Mouse (Mus musculus): ENCODE measurements around the gene Lrwd1. TPM values are rescaled to one million over a fixed set of nuclear protein-coding genes. Genes with fewer than 3 reads are reported as not detected.

Gene Lrwd1
- polyA plus RNA-seq, 1 experiment: 49.1 TPM

DNA sequence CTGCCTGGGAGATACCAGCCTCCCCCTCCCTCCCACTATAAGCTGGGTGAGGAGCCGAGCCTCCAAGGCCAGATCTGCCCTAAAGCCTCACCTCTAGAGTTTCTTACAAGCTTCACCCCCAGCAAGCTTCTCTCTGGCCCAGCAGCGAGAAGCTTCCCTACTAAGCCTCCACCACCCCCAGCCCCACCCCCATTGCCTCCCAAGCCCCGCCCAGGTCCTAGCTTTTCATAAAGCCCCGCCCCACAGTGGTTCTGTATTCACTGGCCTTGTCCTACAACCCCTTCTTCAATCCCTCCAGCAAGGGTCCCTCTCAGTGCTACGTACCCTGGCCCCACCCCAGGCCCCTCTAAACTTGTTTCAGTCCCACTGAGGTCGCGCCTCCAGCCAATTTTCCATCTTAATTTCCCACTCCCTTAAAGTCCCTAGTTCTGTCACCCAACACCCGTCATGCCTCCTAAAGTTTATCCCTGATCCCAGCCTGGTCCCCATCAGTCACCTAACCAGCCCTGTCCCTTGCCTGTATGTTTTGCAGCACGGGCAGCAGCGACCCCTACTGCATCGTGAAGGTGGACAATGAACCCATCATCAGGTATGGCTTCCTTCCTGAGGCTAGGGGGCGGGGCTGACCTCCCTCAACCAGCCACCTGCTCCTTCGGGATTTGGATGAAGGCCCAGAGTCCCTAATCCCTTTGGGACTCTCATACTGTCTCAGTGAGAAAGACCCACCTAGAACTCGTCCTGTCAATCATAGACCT, 46.9 kb downstream of the Lrwd1 start:
- Histone ChIP-seq H3K9me3 (replicated peaks; ENCODE audit: control insufficient read depth, insufficient read depth, low read length, poor library complexity, severe bottlenecking) (no peaks in the 10 kb centered on the region), H3K27me3 (ENCODE audit: control insufficient read depth, insufficient read depth, low read length, poor library complexity, severe bottlenecking) (no peaks in the 10 kb centered on the region), H3K36me3 (ENCODE audit: control insufficient read depth, insufficient read depth, low read length, poor library complexity, severe bottlenecking) (no peaks in the 10 kb centered on the region), H3K27ac (ENCODE audit: insufficient read depth, low read length) (no peak overlapping the region), H3K9ac (ENCODE audit: low read depth, poor library complexity, severe bottlenecking) (no peak overlapping the region), H3K4me3 (ENCODE audit: low read depth, low read length) (no peak overlapping the region), H3K4me1 (ENCODE audit: control insufficient read depth, insufficient read depth, low read length) (no peaks in the 10 kb centered on the region)
- TF ChIP-seq POLR2A (IDR thresholded peaks at IDR 0.05; ENCODE audit: insufficient read depth, low read length) (no peak), EP300 (IDR thresholded peaks at IDR 0.05; ENCODE audit: insufficient read depth, low read depth, low read length) (peak; percentile 37; the same call in 1 of the 2 replicates), CTCF (IDR thresholded peaks at IDR 0.05; ENCODE audit: low read depth, low read length) (peak; percentile 93)

- no peaks in the 10 kb centered on the region for H3K27me3 ChIP-seq (ENCODE audit: control insufficient read depth, insufficient read depth, low read length, poor library complexity, severe bottlenecking)
- H3K9ac ChIP-seq (ENCODE audit: low read depth, poor library complexity, severe bottlenecking): no peak overlapping the region
- H3K36me3 ChIP-seq (ENCODE audit: control insufficient read depth, insufficient read depth, low read length, poor library complexity, severe bottlenecking): no peaks in the 10 kb centered on the region
- H3K9me3 ChIP-seq (replicated peaks; ENCODE audit: control insufficient read depth, insufficient read depth, low read length, poor library complexity, severe bottlenecking): no peaks in the 10 kb centered on the region
- TF ChIP-seq EP300 (IDR thresholded peaks at IDR 0.05; ENCODE audit: insufficient read depth, low read depth, low read length): no peak
- TF ChIP-seq CTCF (IDR thresholded peaks at IDR 0.05; ENCODE audit: low read depth, low read length): no peak
- TF ChIP-seq POLR2A (IDR thresholded peaks at IDR 0.05; ENCODE audit: insufficient read depth, low read length): no peak
- H3K4me3 ChIP-seq (ENCODE audit: low read depth, low read length): no peak overlapping the region
- no peak overlapping the region for H3K27ac ChIP-seq (ENCODE audit: insufficient read depth, low read length)
- no peaks in the 10 kb centered on the region for H3K4me1 ChIP-seq (ENCODE audit: control insufficient read depth, insufficient read depth, low read length)
These were observed 49.6 kb downstream of the Lrwd1 start for GRCm38 (mm10) chr5:136086290-136086689.

DNA sequence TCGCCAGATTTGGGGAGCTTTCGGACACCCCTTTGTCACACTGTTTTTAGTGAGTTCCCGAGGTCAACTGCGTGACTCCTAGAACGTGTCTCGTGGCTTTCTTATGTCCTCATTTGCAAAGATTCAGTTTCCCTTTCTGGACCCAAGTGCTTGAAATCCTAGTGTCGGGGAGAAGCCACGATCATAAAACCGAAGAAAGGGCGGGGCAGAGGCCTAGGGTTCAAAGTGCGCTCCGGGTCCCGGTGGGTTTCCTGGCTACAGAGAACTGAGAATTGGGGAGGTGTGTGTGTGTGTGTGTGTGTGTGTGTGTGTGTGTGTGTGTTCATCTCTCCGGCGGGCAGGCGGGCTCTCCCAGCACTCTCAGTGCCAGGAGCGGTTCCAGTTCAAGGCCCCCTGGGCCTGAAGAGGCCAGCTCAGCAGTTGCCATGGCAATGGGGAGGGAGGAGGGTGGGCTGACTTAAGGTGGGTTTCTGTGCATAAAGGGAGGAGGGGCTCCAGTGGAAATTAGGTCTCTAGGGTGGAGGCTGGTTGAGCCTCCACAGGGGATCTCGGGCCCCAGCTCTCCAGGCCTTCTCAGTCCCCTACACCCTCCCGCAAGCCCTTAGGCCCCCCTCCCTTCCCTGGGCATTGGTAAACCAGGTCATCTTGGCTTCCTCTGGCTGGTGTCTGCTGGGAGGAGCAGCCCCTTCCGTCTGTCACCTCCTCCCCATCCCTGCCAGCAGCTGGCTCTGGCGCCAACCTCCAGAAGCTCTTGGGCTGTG, 50.8 kb downstream of the Lrwd1 start:
- Histone ChIP-seq H3K9ac (ENCODE audit: low read depth, poor library complexity, severe bottlenecking) (no peak overlapping the region), H3K9me3 (replicated peaks; ENCODE audit: control insufficient read depth, insufficient read depth, low read length, poor library complexity, severe bottlenecking) (no peaks in the 10 kb centered on the region)

GRCm38 (mm10) chr5:136084144-136084881, 51.6 kb downstream of the Lrwd1 start:
- no peaks in the 10 kb centered on the region for H3K4me1 ChIP-seq (ENCODE audit: control insufficient read depth, insufficient read depth, low read length)
- no peaks in the 10 kb centered on the region for H3K9me3 ChIP-seq (replicated peaks; ENCODE audit: control insufficient read depth, insufficient read depth, low read length, poor library complexity, severe bottlenecking)
- peak overlapping the region; percentile 84 for H3K4me3 ChIP-seq (ENCODE audit: low read depth, low read length)
- TF ChIP-seq CTCF (IDR thresholded peaks at IDR 0.05; ENCODE audit: low read depth, low read length) (no peak), POLR2A (IDR thresholded peaks at IDR 0.05; ENCODE audit: insufficient read depth, low read length) (no peak), EP300 (IDR thresholded peaks at IDR 0.05; ENCODE audit: insufficient read depth, low read depth, low read length) (no peak)
- H3K9ac ChIP-seq (ENCODE audit: low read depth, poor library complexity, severe bottlenecking): peak overlapping the region; percentile 27
- no peak overlapping the region for H3K27ac ChIP-seq (ENCODE audit: insufficient read depth, low read length)
- H3K27me3 ChIP-seq (ENCODE audit: control insufficient read depth, insufficient read depth, low read length, poor library complexity, severe bottlenecking): no peaks in the 10 kb centered on the region
- H3K36me3 ChIP-seq (ENCODE audit: control insufficient read depth, insufficient read depth, low read length, poor library complexity, severe bottlenecking): no peaks in the 10 kb centered on the region

More for the DNA sequence above, 50.8 kb downstream of the Lrwd1 start:
- TF ChIP-seq CTCF (IDR thresholded peaks at IDR 0.05; ENCODE audit: low read depth, low read length) (no peak), EP300 (IDR thresholded peaks at IDR 0.05; ENCODE audit: insufficient read depth, low read depth, low read length) (no peak), POLR2A (IDR thresholded peaks at IDR 0.05; ENCODE audit: insufficient read depth, low read length) (no peak)
- no peak overlapping the region for H3K27ac ChIP-seq (ENCODE audit: insufficient read depth, low read length)
- no peaks in the 10 kb centered on the region for H3K36me3 ChIP-seq (ENCODE audit: control insufficient read depth, insufficient read depth, low read length, poor library complexity, severe bottlenecking)
- H3K27me3 ChIP-seq (ENCODE audit: control insufficient read depth, insufficient read depth, low read length, poor library complexity, severe bottlenecking): no peaks in the 10 kb centered on the region
- H3K4me3 ChIP-seq (ENCODE audit: low read depth, low read length): peak overlapping the region; percentile 84; the same call in 1 of the 2 replicates
- no peaks in the 10 kb centered on the region for H3K4me1 ChIP-seq (ENCODE audit: control insufficient read depth, insufficient read depth, low read length)

DNA sequence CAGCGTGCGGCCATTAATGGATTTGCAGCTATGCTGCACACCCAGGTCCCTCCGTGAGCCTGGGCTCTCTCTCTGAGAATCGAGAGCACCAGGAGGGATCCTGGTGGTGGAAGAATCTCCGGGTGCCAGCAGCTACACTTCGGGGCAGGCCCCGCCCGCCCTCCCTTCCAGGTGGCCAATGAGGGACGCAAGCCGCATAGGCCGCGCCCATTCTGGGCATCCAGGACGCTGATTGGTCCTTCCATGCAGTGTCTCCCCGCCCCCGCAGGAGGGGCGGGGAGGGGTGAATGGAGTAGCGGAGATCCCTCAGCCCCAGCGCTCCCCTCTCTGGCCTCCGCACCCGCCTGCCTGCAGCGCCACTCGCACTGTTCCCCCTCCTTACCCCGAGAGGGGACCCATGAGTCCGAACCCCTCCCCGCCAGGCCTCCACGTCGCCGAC, 52.2 kb downstream of the Lrwd1 start, which contains the start of gene Rasa4:
TSS of gene Rasa4 (plus strand) at position 248 of the 439 bp plus-strand sequence.
- Histone ChIP-seq H3K27me3 (ENCODE audit: control insufficient read depth, insufficient read depth, low read length, poor library complexity, severe bottlenecking) (no peaks in the 10 kb centered on the region), H3K9ac (ENCODE audit: low read depth, poor library complexity, severe bottlenecking) (peak within 1 kb of the TSS; percentile 27), H3K27ac (ENCODE audit: insufficient read depth, low read length) (no peak within 1 kb of the TSS), H3K4me3 (ENCODE audit: low read depth, low read length) (peak within 1 kb of the TSS; percentile 84), H3K9me3 (replicated peaks; ENCODE audit: control insufficient read depth, insufficient read depth, low read length, poor library complexity, severe bottlenecking) (no peaks in the 10 kb centered on the region), H3K4me1 (ENCODE audit: control insufficient read depth, insufficient read depth, low read length) (no peaks in the 10 kb centered on the region), H3K36me3 (ENCODE audit: control insufficient read depth, insufficient read depth, low read length, poor library complexity, severe bottlenecking) (no peaks in the 10 kb centered on the region)
- TF ChIP-seq EP300 (IDR thresholded peaks at IDR 0.05; ENCODE audit: insufficient read depth, low read depth, low read length) (no peak), POLR2A (IDR thresholded peaks at IDR 0.05; ENCODE audit: insufficient read depth, low read length) (peak; percentile 63)
